Mouse (Mus musculus): ENCODE measurements around the gene Tmem256. TPM values are rescaled to one million over a fixed set of nuclear protein-coding genes. Genes with fewer than 3 reads are reported as not detected.

Tmem256 gene
- polyA plus RNA-seq (2015; fragmentation: Nextera tagmentation; extraction: Ambion mirVana), result 333 and 335 TPM in 2 replicates

DNA sequence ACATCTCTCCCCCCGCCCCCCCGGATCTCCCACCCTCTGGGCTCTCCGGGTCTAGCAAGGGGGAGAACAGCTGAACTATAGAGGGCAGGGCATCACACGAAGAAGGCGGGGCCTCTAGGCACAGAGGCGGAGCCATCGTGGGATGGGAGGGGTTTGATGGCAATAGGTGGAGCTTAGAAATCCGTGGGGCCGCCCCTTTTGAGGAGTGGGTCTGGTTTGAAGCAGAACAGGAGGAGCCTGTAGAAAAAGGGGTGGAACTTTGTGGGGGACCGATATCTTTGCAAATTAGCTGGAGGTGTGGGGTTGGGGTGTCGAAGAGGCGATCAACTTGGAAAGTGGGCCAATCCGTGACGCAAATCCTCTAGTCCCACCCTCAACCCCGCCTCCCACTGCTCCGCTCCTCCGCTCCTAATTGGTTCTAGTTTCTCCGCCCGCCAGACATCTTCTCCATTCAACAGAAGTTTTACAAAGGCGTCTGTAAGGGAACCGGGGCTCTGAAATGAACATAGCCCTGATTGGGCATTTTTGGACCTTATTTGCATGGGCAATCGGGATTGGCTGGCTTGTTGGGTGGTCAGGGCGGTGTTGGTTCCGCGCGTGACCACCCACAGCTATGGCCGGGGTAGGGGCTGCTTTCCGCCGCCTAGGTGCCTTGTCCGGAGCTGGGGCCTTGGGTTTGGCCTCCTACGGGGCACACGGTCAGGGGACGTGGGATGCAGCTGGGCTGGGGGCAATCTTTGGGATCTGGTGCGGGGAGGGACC is at the start of gene Tmem256:
TSS of gene Tmem256 (plus strand) at position 563 of the 762 bp plus-strand sequence.
- WGBS, result under 1% methylated on average over 34 of the region's 34 CpGs

DNA sequence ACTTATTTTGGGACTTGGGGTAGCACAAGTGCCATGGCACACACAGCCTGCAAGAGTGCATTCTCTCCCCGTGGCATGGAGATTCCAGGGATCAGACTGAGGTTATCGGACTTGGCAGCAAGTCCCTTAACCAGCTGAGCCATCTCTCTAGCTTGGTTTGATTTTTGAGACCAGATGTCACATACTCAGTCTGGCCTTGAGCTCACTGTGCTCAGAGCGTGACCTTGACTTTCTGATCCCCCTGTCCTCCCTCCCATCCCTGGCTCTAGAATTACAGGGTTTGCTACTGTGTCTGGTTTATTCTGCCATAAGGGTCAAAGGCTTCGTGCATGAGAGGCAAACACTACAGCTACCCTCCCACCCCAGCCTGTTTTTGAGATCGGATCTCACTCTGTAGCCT is 48.9 kb upstream of the Tmem256 start:
- H3K4me3 ChIP-seq, result no peak overlapping the region
- no peaks in the 10 kb centered on the region for H3K36me3 ChIP-seq
- H3K4me1 ChIP-seq, result no peaks in the 10 kb centered on the region
- no peak overlapping the region for H3K4me2 ChIP-seq (replicated peaks)
- peaks cover 5% of the 10 kb centered on the region; the same call in 1 of the 2 replicates for H3K27me3 ChIP-seq
- no peak overlapping the region for H3K27ac ChIP-seq (replicated peaks)
- no peak for ATAC-seq (replicated peaks)
- H3K9ac ChIP-seq (replicated peaks), result no peak overlapping the region
- no peaks in the 10 kb centered on the region for H3K9me3 ChIP-seq
- WGBS, result 75% methylated on average over 5 of the region's 5 CpGs

More for the DNA sequence above, at the start of gene Tmem256:
- Histone ChIP-seq H3K27me3 (no peaks in the 10 kb centered on the region), H3K9ac (replicated peaks) (peak within 1 kb of the TSS; percentile 94), H3K4me2 (replicated peaks) (peak within 1 kb of the TSS; percentile 96), H3K9me3 (no peaks in the 10 kb centered on the region), H3K27ac (replicated peaks) (peak within 1 kb of the TSS; percentile 98), H3K4me3 (peak within 1 kb of the TSS; percentile 95), H3K36me3 (peaks cover 4% of the 10 kb centered on the region), H3K4me1 (peaks cover 45% of the 10 kb centered on the region)
- ATAC-seq (replicated peaks), result peak; percentile 88

DNA sequence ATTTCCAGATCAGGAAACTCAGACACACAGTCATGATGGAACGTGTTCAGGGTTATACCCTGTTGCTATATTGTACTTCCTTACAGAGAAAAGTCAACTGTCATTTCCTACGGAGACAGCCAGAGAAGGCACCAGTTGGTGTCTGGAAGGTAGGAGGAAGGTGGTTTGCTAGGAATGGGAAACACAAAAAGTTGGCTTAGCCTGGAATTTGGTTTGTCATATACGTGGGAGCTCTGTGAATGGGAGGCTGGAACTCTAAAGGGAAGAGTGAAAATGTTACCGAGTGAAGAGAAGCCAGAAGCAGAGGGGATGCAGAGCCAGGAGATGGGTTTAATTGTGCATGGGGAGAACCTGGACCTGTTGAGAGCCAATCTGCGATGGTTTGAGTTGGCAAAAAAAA is 46.9 kb upstream of the Tmem256 start:
- Histone ChIP-seq H3K27ac (replicated peaks) (no peak overlapping the region), H3K4me2 (replicated peaks) (no peak overlapping the region), H3K9me3 (no peaks in the 10 kb centered on the region), H3K4me1 (peaks cover 13% of the 10 kb centered on the region), H3K27me3 (peaks cover 7% of the 10 kb centered on the region; the same call in 1 of the 2 replicates), H3K9ac (replicated peaks) (no peak overlapping the region), H3K4me3 (no peak overlapping the region), H3K36me3 (no peaks in the 10 kb centered on the region)
- no peak for ATAC-seq (replicated peaks)
- 71% methylated on average over 5 of the region's 5 CpGs for WGBS

DNA sequence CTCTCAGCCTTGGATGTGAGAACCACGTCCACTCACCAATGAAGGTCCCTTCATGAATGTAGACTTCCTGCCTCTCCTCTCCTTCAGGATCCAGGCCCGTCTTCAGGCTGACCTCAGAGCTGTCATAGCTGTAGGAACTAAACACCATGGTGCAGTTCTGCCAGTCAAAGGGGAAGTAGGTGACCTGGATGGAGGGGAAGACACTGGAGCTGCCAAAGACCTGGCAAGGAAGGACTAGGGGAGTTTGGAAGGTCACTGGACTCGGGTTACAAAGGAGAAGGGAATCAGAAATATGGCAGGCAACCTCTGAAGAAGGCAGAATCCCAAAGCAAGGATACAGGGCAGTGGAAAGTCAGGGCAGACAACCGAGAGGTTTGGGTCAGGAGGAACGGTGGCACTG is 44.9 kb upstream of the Tmem256 start:
- ATAC-seq (replicated peaks), result no peak

DNA sequence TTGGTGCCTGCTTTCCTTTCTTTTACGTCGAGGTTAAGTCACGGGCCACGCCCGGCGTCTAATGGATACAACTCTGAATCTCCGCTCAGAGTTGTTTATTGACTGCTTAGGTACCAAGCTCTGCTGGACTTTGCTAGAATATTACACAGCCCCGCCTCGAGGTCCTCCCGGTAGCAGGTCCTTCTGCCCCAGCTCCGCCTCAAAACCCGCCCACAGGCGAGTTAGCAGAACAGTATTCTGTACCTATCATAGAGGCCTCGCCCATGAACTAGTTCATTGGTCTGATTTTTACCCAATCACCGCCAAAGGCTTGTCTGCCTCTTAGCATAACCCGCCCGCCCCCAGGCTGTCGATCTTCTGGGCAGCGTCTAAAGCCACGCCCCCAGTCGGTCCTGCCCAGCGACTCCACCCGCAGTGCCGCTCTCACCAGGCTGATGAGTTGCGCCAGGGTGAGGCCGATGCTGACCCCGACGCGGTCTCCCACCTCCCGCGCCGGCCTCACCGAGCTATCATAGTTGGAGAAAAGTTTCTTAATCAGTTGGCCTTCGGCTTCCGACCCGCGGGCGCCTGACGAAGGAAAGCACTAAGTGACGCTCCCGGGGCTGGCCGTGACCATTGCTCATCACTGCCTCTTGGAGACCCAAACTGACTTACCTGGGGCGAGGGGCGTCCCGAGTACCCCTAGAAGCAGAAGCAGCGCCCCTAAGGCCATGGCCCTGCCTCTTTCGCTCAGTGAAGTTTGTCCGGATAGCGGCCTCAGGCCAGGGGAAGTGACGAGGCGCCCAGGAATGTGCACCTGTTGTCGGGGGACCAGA is 42.9 kb upstream of the Tmem256 start, which contains the start of gene Chrnb1:
TSS of gene Chrnb1 (minus strand) at position 776 of the 815 bp plus-strand sequence.
- peak; percentile 95 for ATAC-seq (replicated peaks)
- 2% methylated on average over 52 of the region's 52 CpGs for WGBS
- Histone ChIP-seq H3K9ac (replicated peaks) (peak within 1 kb of the TSS; percentile 42), H3K9me3 (no peaks in the 10 kb centered on the region), H3K36me3 (no peaks in the 10 kb centered on the region), H3K27me3 (peaks cover 7% of the 10 kb centered on the region; the same call in 1 of the 2 replicates), H3K4me1 (peaks cover 29% of the 10 kb centered on the region), H3K27ac (replicated peaks) (no peak within 1 kb of the TSS), H3K4me2 (replicated peaks) (peak within 1 kb of the TSS; percentile 75), H3K4me3 (peak within 1 kb of the TSS; percentile 44)

More for the DNA sequence above, 44.9 kb upstream of the Tmem256 start:
- Histone ChIP-seq H3K27me3 (peaks cover 7% of the 10 kb centered on the region; the same call in 1 of the 2 replicates), H3K4me3 (no peak overlapping the region), H3K4me2 (replicated peaks) (no peak overlapping the region), H3K4me1 (peaks cover 13% of the 10 kb centered on the region), H3K36me3 (no peaks in the 10 kb centered on the region), H3K9me3 (no peaks in the 10 kb centered on the region), H3K9ac (replicated peaks) (no peak overlapping the region), H3K27ac (replicated peaks) (no peak overlapping the region)
- 61% methylated on average over 5 of the region's 5 CpGs for WGBS

DNA sequence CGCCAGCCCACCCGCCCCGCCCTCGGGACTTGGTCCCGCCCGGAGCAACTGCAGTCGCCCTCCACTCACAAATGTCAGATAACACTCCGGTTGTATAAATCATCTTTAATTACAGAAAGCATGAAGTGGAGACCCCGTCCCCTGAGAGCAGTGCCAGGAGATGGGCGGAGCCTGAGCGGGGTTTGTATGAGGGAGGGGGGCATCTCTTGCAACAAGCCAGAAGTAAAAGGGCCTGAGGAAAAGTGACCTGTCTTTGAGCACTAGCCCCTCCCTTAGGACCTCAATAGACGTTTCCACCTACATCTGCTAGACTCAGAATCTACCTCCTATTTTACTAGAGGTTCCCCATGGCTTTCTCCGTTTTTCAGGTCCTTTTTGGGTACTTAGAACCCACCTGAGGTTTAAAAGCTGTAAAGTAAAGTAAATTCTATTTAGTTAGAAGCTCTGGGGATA is 42.3 kb upstream of the Tmem256 start:
- Histone ChIP-seq H3K9me3 (no peaks in the 10 kb centered on the region), H3K27me3 (peaks cover 7% of the 10 kb centered on the region; the same call in 1 of the 2 replicates), H3K4me3 (peak overlapping the region; percentile 44), H3K27ac (replicated peaks) (no peak overlapping the region), H3K9ac (replicated peaks) (no peak overlapping the region), H3K4me1 (peaks cover 29% of the 10 kb centered on the region), H3K4me2 (replicated peaks) (peak overlapping the region; percentile 75), H3K36me3 (no peaks in the 10 kb centered on the region)
- WGBS, result 2% methylated on average over 13 of the region's 13 CpGs
- no peak for ATAC-seq (replicated peaks)

DNA sequence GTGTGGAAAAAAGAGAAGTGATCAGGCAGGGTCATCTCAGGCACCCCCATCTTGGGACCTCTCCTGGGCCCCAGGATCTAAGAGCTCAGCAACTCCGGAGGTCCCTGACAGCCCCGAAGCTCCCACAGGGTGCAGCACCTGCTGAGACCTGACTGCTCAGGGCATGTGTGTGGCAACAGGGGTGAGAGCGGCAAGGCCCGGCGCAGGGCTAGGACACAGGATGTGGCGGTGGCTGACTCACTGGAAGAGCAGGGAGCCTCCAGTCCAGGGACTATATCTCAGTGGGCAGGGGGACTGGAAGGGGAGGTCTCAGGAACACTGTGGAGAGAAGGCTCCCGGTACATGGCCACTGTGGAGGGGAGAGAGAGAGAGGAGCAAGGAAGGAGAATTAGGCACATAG is 40.4 kb upstream of the Tmem256 start:
- 80% methylated on average over 7 of the region's 7 CpGs for WGBS
- Histone ChIP-seq H3K4me3 (no peak overlapping the region), H3K9me3 (no peaks in the 10 kb centered on the region), H3K9ac (replicated peaks) (no peak overlapping the region), H3K27me3 (peaks cover 7% of the 10 kb centered on the region; the same call in 1 of the 2 replicates), H3K27ac (replicated peaks) (no peak overlapping the region), H3K36me3 (no peaks in the 10 kb centered on the region), H3K4me2 (replicated peaks) (no peak overlapping the region), H3K4me1 (peaks cover 49% of the 10 kb centered on the region)
- ATAC-seq (replicated peaks), result no peak

DNA sequence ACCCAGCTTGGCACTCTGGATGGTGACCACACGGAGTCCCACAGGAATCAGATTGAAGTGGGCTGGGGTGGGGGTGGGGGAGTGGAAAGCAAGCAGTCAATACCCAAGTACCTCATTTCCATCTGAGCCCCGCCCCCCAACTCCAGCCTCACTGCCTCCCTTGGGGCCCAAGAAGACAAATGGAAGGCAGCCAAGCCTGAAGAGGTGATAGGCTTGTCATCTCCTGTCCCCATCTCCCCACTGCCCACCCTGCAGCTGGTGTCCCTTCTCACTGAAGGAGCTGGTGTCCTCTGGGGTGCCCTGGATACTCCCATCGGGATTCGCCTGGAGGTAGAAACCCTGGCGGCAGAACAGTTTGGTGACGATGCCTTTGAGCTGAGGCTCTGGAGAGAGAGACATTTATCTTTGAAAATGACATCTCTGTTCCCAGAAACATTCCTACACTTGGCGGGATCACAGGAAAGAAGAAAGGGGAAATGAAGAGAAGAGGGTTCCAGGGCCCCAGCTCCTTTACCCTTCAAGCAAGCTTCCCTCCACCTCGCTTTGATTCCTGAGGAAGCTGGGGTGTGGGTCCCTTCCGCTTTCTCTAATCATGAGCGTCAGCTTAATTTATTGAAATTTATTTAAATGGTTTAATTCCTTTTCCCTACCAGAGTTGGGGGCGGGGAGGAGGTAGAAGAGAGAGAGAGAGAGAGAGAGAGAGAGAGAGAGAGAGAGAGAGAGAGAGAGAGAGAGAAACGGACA is 38.7 kb upstream of the Tmem256 start:
- ATAC-seq (replicated peaks), result no peak
- 13% methylated on average over 12 of the region's 12 CpGs for WGBS
- peaks cover 65% of the 10 kb centered on the region for H3K4me1 ChIP-seq
- no peaks in the 10 kb centered on the region for H3K9me3 ChIP-seq
- peak overlapping the region; percentile 68 for H3K4me3 ChIP-seq
- peak overlapping the region; percentile 98 for H3K27ac ChIP-seq (replicated peaks)
- H3K36me3 ChIP-seq, result no peaks in the 10 kb centered on the region
- peak overlapping the region; percentile 98 for H3K4me2 ChIP-seq (replicated peaks)
- peak overlapping the region; percentile 76 for H3K9ac ChIP-seq (replicated peaks)
- peaks cover 3% of the 10 kb centered on the region for H3K27me3 ChIP-seq

DNA sequence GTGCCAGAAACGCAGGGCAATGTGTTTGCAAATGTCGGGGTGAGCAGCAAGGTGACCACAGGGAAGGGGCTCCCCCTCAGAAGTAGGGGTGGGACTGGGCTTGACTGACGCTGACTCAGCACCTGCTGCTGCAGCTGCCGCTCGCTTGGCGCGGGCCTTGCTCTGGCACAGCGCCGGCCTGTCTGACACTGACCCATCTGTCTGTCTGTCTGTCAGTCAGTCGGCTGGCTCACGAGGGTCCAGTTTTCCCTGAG is 38.2 kb upstream of the Tmem256 start:
- Histone ChIP-seq H3K27me3 (peaks cover 8% of the 10 kb centered on the region), H3K36me3 (no peaks in the 10 kb centered on the region), H3K4me1 (peaks cover 67% of the 10 kb centered on the region), H3K9me3 (no peaks in the 10 kb centered on the region), H3K27ac (replicated peaks) (peak overlapping the region; percentile 98), H3K4me2 (replicated peaks) (peak overlapping the region; percentile 98), H3K4me3 (peak overlapping the region; percentile 68), H3K9ac (replicated peaks) (peak overlapping the region; percentile 76)
- ATAC-seq (replicated peaks), result peak; percentile 39
- WGBS, result 1% methylated on average over 11 of the region's 11 CpGs

DNA sequence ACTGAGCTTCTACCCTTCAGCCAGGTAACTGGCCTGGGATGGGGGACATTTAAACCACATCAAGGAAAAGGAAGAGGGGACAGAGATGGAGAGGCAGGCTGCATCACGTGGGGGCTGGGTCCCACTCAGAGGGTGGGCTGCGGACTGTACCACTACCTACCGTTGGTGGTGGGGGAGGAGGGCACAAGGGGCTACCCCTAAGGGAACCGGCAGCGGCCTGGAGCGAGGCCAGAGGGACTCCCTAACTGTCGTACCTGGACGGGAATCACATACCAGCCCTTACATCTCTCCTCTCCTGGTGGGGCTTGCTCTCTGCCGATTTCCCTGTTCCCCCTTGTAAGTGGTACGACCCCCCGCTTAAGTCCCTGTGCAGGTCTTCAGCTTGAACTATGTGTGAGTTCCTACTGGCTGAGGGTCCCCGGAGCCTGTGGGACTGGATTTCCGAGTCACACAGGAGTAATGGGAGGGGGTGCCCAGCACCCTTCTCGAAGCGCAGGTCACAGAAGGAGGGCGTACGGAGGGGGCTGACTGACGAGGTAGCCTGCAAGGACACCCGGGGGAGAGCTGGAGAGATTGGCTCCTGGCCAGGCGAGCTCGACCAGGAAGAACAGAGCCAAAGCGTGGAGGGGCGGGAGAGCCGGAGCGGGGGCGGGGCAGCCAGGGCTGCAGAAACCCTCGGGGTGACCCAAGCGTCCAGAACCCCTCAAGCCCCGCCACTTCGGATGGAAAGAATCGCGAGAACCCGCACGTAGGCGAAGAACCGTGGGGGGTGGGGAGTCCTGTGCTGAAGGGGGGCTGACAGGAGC is 37.7 kb upstream of the Tmem256 start:
- H3K4me2 ChIP-seq (replicated peaks), result peak overlapping the region; percentile 98
- peak overlapping the region; percentile 98 for H3K27ac ChIP-seq (replicated peaks)
- H3K9me3 ChIP-seq, result no peaks in the 10 kb centered on the region
- H3K9ac ChIP-seq (replicated peaks), result peak overlapping the region; percentile 76
- peaks cover 68% of the 10 kb centered on the region for H3K4me1 ChIP-seq
- peak overlapping the region; percentile 68 for H3K4me3 ChIP-seq
- ATAC-seq (replicated peaks), result peak; percentile 80
- WGBS, result under 1% methylated on average over 36 of the region's 36 CpGs
- H3K36me3 ChIP-seq, result no peaks in the 10 kb centered on the region
- peaks cover 14% of the 10 kb centered on the region for H3K27me3 ChIP-seq

DNA sequence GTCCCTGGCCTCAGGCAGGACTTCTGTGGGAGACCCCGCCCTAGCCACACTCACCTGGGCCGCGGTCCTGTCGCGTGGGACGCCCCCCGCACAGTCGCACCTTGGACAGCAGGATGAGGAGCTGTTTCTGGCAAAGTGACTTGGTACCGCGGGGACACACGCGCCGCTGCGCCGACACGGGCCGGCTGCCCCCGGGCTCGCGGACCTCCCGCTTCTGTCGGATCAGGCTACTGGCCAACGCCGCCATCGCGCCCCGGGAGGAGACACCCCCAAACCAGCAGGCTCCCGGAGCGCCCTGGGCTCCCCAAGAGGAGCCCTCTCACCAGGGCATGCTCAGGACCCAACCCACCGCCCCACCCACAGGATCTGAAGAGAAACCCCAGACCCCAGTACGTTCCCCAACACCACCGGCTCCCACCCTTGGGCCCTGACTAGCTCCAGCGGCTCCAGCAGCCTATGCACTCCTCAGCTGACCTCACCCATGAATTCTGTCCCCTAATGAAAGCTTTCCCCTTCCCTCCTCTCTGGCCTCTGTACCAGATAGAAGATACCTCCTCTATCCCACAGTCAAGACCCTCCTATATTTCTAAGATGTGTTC is 36.8 kb upstream of the Tmem256 start, which contains the start of gene Fgf11:
TSS of gene Fgf11 (minus strand) at position 479 of the 599 bp plus-strand sequence.
- Histone ChIP-seq H3K4me1 (peaks cover 62% of the 10 kb centered on the region), H3K4me3 (peak within 1 kb of the TSS; percentile 68), H3K9ac (replicated peaks) (peak within 1 kb of the TSS; percentile 76), H3K36me3 (no peaks in the 10 kb centered on the region), H3K4me2 (replicated peaks) (peak within 1 kb of the TSS; percentile 98), H3K9me3 (no peaks in the 10 kb centered on the region), H3K27me3 (peaks cover 19% of the 10 kb centered on the region), H3K27ac (replicated peaks) (peak within 1 kb of the TSS; percentile 98)
- ATAC-seq (replicated peaks), result no peak
- WGBS, result under 1% methylated on average over 33 of the region's 33 CpGs
